Mouse (Mus musculus) erythroblast, embryonic 14.5 days (primary cell): ENCODE data around the gene Tmc6.

Experiments
- GATA1 ChIP-seq: IDR thresholded peaks from 2 replicates; pipeline ENCODE4 v1.6.1; 2012; ENCODE audit warnings: low read length, inconsistent platforms, mixed read lengths
- TAL1 ChIP-seq: IDR thresholded peaks from 3 replicates; pipeline ENCODE4 v1.6.1; 2012; ENCODE audit warnings: low read length, inconsistent platforms, mixed read lengths

- TF ChIP-seq GATA1 (no peak), TAL1 (no peak)
These were observed at the start of gene Tmc6, which contains the start of gene Tmc8 for GRCm38 (mm10) chr11:117781993-117782704.
